10 mouse cellular contexts compared by ENCODE assay signal in the genomic region with DNA sequence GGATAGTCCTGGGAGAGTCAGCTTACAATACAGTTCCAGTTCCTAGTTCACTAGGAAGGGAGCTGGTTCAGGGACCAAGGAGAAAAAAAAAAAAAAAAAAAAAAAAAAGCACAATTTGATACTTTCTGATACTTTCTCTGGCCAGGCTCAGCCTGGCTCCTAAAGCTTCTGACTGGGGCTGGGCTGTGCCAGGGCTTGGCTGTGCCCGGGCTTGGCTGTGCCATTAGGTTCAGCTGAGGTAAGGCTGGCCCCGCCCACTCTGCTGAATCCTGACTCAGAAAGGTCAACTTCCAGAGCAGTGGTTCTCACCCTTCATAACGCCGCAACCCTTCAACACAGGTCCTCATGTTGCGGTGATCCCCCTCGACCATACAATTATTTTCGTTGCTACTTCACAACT. TPM values are rescaled to one million over a fixed set of nuclear protein-coding genes. Genes with fewer than 3 reads are reported as not detected.
DNase-seq lines count a peak whose midpoint lies in the region; ATAC-seq and TF ChIP-seq lines count a peak whose summit lies in the region.
"Had no signal": no experiment of that assay in that cellular context is flagged by ENCODE, and none has a peak within 500 bp of the region (broad histone marks: within the 10 kb centered on the region; RNA-seq: fewer than 3 reads in every experiment).

No protein-coding gene starts in this region.

- no peak for TF ChIP-seq EP300 in heart, adult 2 months (IDR thresholded peaks at IDR 0.05; ENCODE audit: insufficient read depth, low read depth, low read length)

- H3K27me3 ChIP-seq in heart, adult 2 months (ENCODE audit: control insufficient read depth, insufficient read depth, low read length) = no peaks in the 10 kb centered on the region
- no peaks in the 10 kb centered on the region for H3K27me3 ChIP-seq in heart, embryonic 10.5 days (ENCODE audit: insufficient read depth, poor library complexity, severe bottlenecking)
- no peaks in the 10 kb centered on the region for H3K27me3 ChIP-seq in forebrain, embryonic 16.5 days (replicated peaks; ENCODE audit: control insufficient read depth, insufficient read depth, low read length)

- no peaks in the 10 kb centered on the region for H3K79me2 ChIP-seq in heart, adult 2 months (replicated peaks; ENCODE audit: control insufficient read depth, insufficient read depth, low read length)

- no peak overlapping the region for H3K4me2 ChIP-seq in forebrain, embryonic 16.5 days (ENCODE audit: low read length)
- H3K4me2 ChIP-seq: lung, embryonic 14.5 days had no signal

- 60% methylated on average over 7 of the region's 7 CpGs for WGBS in heart, adult 2 months
- WGBS in heart, embryonic 10.5 days = 79% methylated on average over 7 of the region's 7 CpGs
- 87% methylated on average over 7 of the region's 7 CpGs for WGBS in forebrain, embryonic 16.5 days

- TF ChIP-seq CTCF in heart, adult 2 months (IDR thresholded peaks at IDR 0.05) = no peak

- H3K27ac ChIP-seq in heart, adult 2 months = peak overlapping the region; percentile 50
- H3K27ac ChIP-seq in heart, embryonic 10.5 days = no peak overlapping the region
- no peak overlapping the region for H3K27ac ChIP-seq in forebrain, embryonic 16.5 days (ENCODE audit: low read length)

- no peak for TF ChIP-seq POLR2A in heart, adult 2 months (IDR thresholded peaks at IDR 0.05; ENCODE audit: insufficient read depth, low read depth, low read length)

- intact Hi-C loops in heart, adult 2 months (cut with DNase I) = no loop called here
- intact Hi-C loops in gastrocnemius, postnatal 14 days (cut with DNase I; ENCODE audit: low total_unique reads) = loop anchor here (10.0 kb wide), 1 partner anchor 234 kb away; no protein-coding TSS in a partner anchor

- no peaks in the 10 kb centered on the region for H3K9me3 ChIP-seq in heart, embryonic 10.5 days
- H3K9me3 ChIP-seq in forebrain, embryonic 16.5 days (ENCODE audit: control insufficient read depth, low read length) = no peaks in the 10 kb centered on the region

- H3K4me3 ChIP-seq in heart, adult 2 months = no peak overlapping the region
- no peak overlapping the region for H3K4me3 ChIP-seq in heart, embryonic 10.5 days
- no peak overlapping the region for H3K4me3 ChIP-seq in forebrain, embryonic 16.5 days (replicated peaks; ENCODE audit: low read length)

- H3K4me1 ChIP-seq in heart, adult 2 months (ENCODE audit: control insufficient read depth, insufficient read depth, low read length) = no peaks in the 10 kb centered on the region
- peaks cover 9% of the 10 kb centered on the region; the same call in 1 of the 2 replicates for H3K4me1 ChIP-seq in heart, embryonic 10.5 days
- no peaks in the 10 kb centered on the region for H3K4me1 ChIP-seq in forebrain, embryonic 16.5 days (replicated peaks; ENCODE audit: control insufficient read depth, insufficient read depth, low read length)

- peak; percentile 81 to 88 for DNase-seq in heart, adult 2 months
- no peak for DNase-seq in heart, embryonic 10.5 days (ENCODE audit: low spot score)
- DNase-seq in adrenal gland, adult 18-20 months (ENCODE audit: low spot score in 2 of 2) = peak; percentile 80 to 84
- DNase-seq in gastrocnemius, postnatal 14 days = peak; percentile 95
- peak; percentile 95 to 97 for DNase-seq in kidney, postnatal 36 days
- no peak for DNase-seq in embryo, embryonic 9.5 days (ENCODE audit: extremely low spot score)
- no peak for DNase-seq in layer of hippocampus, postnatal 36 days
- DNase-seq: lung, embryonic 14.5 days had no signal

- ATAC-seq in forebrain, embryonic 16.5 days = no peak

- H3K9ac ChIP-seq in heart, adult 2 months (ENCODE audit: low read depth, low read length) = no peak overlapping the region
- H3K9ac ChIP-seq in forebrain, embryonic 16.5 days (replicated peaks; ENCODE audit: low read depth, low read length) = no peak overlapping the region
- H3K9ac ChIP-seq: lung, embryonic 14.5 days had no signal

- no peaks in the 10 kb centered on the region for H3K36me3 ChIP-seq in heart, adult 2 months (ENCODE audit: control insufficient read depth, insufficient read depth, low read length)
- H3K36me3 ChIP-seq in heart, embryonic 10.5 days = no peaks in the 10 kb centered on the region
- H3K36me3 ChIP-seq in forebrain, embryonic 16.5 days (ENCODE audit: control insufficient read depth, insufficient read depth) = no peaks in the 10 kb centered on the region

RNA-seq across cellular contexts. Expression of gene Rsph1, which starts 16.8 kb away (rescaled TPM):
- total RNA-seq in heart, adult 2 months (2021) = 1 to 10 TPM in 1 of 2 experiments, under 1 TPM in 1; 0.81 to 1.2 TPM
- polyA plus RNA-seq in heart, adult 2 months (2012; rRNA removed) = 0.32 and 1.2 TPM in 2 replicates
- polyA plus RNA-seq in heart, embryonic 10.5 days (2016; fragmentation: Nextera tagmentation; extraction: Ambion mirVana) = 1.8 and 2.4 TPM in 2 replicates
- 1 to 10 TPM; 5.7 to 7.2 TPM for total RNA-seq in adrenal gland, adult 18-20 months (2021)
- total RNA-seq in gastrocnemius, postnatal 14 days (2021) = 10 to 100 TPM; 10.0 to 12.5 TPM
- 3.7 and 4.5 TPM in 2 replicates for polyA plus RNA-seq in forebrain, embryonic 16.5 days (2015; fragmentation: Nextera tagmentation; extraction: Ambion mirVana)
- total RNA-seq in layer of hippocampus, postnatal 36 days (2021) = 10 to 100 TPM; 10.8 to 14.3 TPM
- total RNA-seq: monocyte, adult 5-6 weeks had no signal

RNA-seq across cellular contexts. Expression of gene Slc37a1, which starts 26.2 kb away (rescaled TPM):
- 1 to 10 TPM; 7.3 to 9.1 TPM for total RNA-seq in heart, adult 2 months (2021)
- 18.7 and 19.7 TPM in 2 replicates for polyA plus RNA-seq in heart, adult 2 months (2012; rRNA removed)
- 3.9 and 4.8 TPM in 2 replicates for polyA plus RNA-seq in heart, embryonic 10.5 days (2016; fragmentation: Nextera tagmentation; extraction: Ambion mirVana)
- total RNA-seq in adrenal gland, adult 18-20 months (2021) = 10 to 100 TPM in 1 of 2 experiments, 1 to 10 TPM in 1; 8.9 to 10.4 TPM
- total RNA-seq in gastrocnemius, postnatal 14 days (2021) = 1 to 10 TPM; 2.5 to 2.7 TPM
- 9.9 and 14.2 TPM in 2 replicates for polyA plus RNA-seq in forebrain, embryonic 16.5 days (2015; fragmentation: Nextera tagmentation; extraction: Ambion mirVana)
- total RNA-seq in layer of hippocampus, postnatal 36 days (2021) = 1 to 10 TPM; 5.4 to 7.1 TPM

RNA-seq across cellular contexts. Expression of gene Ubash3a, which starts 52.8 kb away (rescaled TPM):
- under 1 TPM in 1 of 2 experiments, not detected in 1; 0.36 TPM for total RNA-seq in heart, adult 2 months (2021)
- polyA plus RNA-seq in heart, adult 2 months (2012; rRNA removed) = 0.29 and 0.56 TPM in 2 replicates
- polyA plus RNA-seq in heart, embryonic 10.5 days (2016; fragmentation: Nextera tagmentation; extraction: Ambion mirVana) = 0.75 and 3.0 TPM in 2 replicates
- under 1 TPM in 1 of 2 experiments, not detected in 1; 0.32 TPM for total RNA-seq in adrenal gland, adult 18-20 months (2021)
- total RNA-seq in gastrocnemius, postnatal 14 days (2021) = not detected
- polyA plus RNA-seq in forebrain, embryonic 16.5 days (2015; fragmentation: Nextera tagmentation; extraction: Ambion mirVana) = not detected in 2 replicates
- total RNA-seq in layer of hippocampus, postnatal 36 days (2021) = 1 to 10 TPM in 1 of 2 experiments, under 1 TPM in 1; 0.85 to 1.4 TPM

Comparison
In these comparisons a context has a peak if more than half of its experiments do, and no peak if none do; other contexts are left out.
1. DNase-seq: peak in heart, adult 2 months (2 of 2), adrenal gland, adult 18-20 months (2 of 2), gastrocnemius, postnatal 14 days (single experiment) and kidney, postnatal 36 days (2 of 2); none in heart, embryonic 10.5 days (single experiment), embryo, embryonic 9.5 days (single experiment) and layer of hippocampus, postnatal 36 days (0 of 2).